ENCODE assay signal across 10 mouse cellular contexts in genomic region chr3:58056191-58057063, GRCm38 (mm10).
DNase-seq lines count a peak whose midpoint lies in the region; ATAC-seq and TF ChIP-seq lines count a peak whose summit lies in the region.
"Had no signal": no experiment of that assay in that cellular context is flagged by ENCODE, and none has a peak within 500 bp of the region (broad histone marks: within the 10 kb centered on the region; RNA-seq: fewer than 3 reads in every experiment).

No protein-coding gene starts in this region.

- WGBS in heart, embryonic 10.5 days: 42% methylated on average over 10 of the region's 10 CpGs
- WGBS in liver, postnatal 0 days (ENCODE audit: insufficient replicate concordance): 37% methylated on average over 10 of the region's 10 CpGs

- intact Hi-C loops in heart, postnatal 10 days (cut with DNase I): no loop called here

- peak; percentile 78 for TF ChIP-seq EP300 in liver, postnatal 0 days (IDR thresholded peaks at IDR 0.05; ENCODE audit: low read depth)

- H3K4me3 ChIP-seq in heart, embryonic 10.5 days: no peak overlapping the region
- H3K4me3 ChIP-seq in liver, postnatal 0 days (ENCODE audit: low read depth, low read length): no peak overlapping the region
- H3K4me3 ChIP-seq: limb, embryonic 13.5 days had no signal

- no peak for TF ChIP-seq CTCF in liver, postnatal 0 days (IDR thresholded peaks at IDR 0.05; ENCODE audit: low read depth)

- H3K27ac ChIP-seq in heart, embryonic 10.5 days: peak overlapping the region; percentile 52; the same call in 1 of the 2 replicates
- H3K27ac ChIP-seq in liver, postnatal 0 days (ENCODE audit: low read depth): no peak overlapping the region
- H3K27ac ChIP-seq: limb, embryonic 13.5 days had no signal

- peak; percentile 92 for DNase-seq in heart, embryonic 10.5 days (ENCODE audit: low spot score)
- no peak for DNase-seq in heart, postnatal 10 days
- DNase-seq in urinary bladder, postnatal 14 days (ENCODE audit: low spot score): peak; percentile 39
- no peak for DNase-seq in urinary bladder, postnatal 10 days (ENCODE audit: low spot score)
- peak; percentile 51 for DNase-seq in liver, postnatal 0 days
- DNase-seq in yolk sac, embryonic 10.5 days (ENCODE audit: low spot score): peak; percentile 30
- DNase-seq in cerebellum, postnatal 10 days: no peak
- no peak for DNase-seq in frontal cortex, postnatal 25 days (ENCODE audit: low spot score in 2 of 2)
- DNase-seq: cerebellum, adult 11-12 months had no signal

- no peaks in the 10 kb centered on the region for H3K9me3 ChIP-seq in heart, embryonic 10.5 days
- no peaks in the 10 kb centered on the region for H3K9me3 ChIP-seq in liver, postnatal 0 days (ENCODE audit: low read length)
- H3K9me3 ChIP-seq: limb, embryonic 13.5 days had no signal

- H3K9ac ChIP-seq in liver, postnatal 0 days (replicated peaks): no peak overlapping the region
- H3K9ac ChIP-seq: limb, embryonic 13.5 days had no signal

- no peaks in the 10 kb centered on the region for H3K27me3 ChIP-seq in heart, embryonic 10.5 days (ENCODE audit: insufficient read depth, poor library complexity, severe bottlenecking)
- no peaks in the 10 kb centered on the region for H3K27me3 ChIP-seq in liver, postnatal 0 days (ENCODE audit: insufficient read depth, low read length)
- H3K27me3 ChIP-seq: limb, embryonic 13.5 days had no signal

- H3K36me3 ChIP-seq in heart, embryonic 10.5 days: no peaks in the 10 kb centered on the region
- H3K36me3 ChIP-seq in liver, postnatal 0 days (replicated peaks; ENCODE audit: insufficient read depth, low read length): no peaks in the 10 kb centered on the region
- H3K36me3 ChIP-seq: limb, embryonic 13.5 days had no signal

- ATAC-seq in liver, postnatal 0 days: peak; percentile 96

- H3K4me2 ChIP-seq in liver, postnatal 0 days (ENCODE audit: low read depth, low read length): no peak overlapping the region
- H3K4me2 ChIP-seq: limb, embryonic 13.5 days had no signal

- peaks cover 34% of the 10 kb centered on the region for H3K4me1 ChIP-seq in heart, embryonic 10.5 days
- H3K4me1 ChIP-seq in liver, postnatal 0 days (ENCODE audit: insufficient read depth): peaks cover 4% of the 10 kb centered on the region; the same call in 1 of the 2 replicates
- H3K4me1 ChIP-seq: limb, embryonic 13.5 days had no signal

Comparison
In these comparisons a context has a peak if more than half of its experiments do, and no peak if none do; other contexts are left out.
1. DNase-seq: peak in heart, embryonic 10.5 days (single experiment), urinary bladder, postnatal 14 days (single experiment), liver, postnatal 0 days (single experiment) and yolk sac, embryonic 10.5 days (single experiment); none in heart, postnatal 10 days (0 of 2), urinary bladder, postnatal 10 days (single experiment), cerebellum, postnatal 10 days (0 of 2) and frontal cortex, postnatal 25 days (0 of 2).